Mouse (Mus musculus) lung, postnatal 10 days (tissue): ENCODE measurements around the gene Fam243.
A peak's percentile ranks its signal among the peaks of the same experiment; 100 is the strongest.

Experiments used
- DNase-seq: peaks from one replicate; pipeline ENCODE4 v3.0.0; 2021

The Fam243 gene

DNA sequence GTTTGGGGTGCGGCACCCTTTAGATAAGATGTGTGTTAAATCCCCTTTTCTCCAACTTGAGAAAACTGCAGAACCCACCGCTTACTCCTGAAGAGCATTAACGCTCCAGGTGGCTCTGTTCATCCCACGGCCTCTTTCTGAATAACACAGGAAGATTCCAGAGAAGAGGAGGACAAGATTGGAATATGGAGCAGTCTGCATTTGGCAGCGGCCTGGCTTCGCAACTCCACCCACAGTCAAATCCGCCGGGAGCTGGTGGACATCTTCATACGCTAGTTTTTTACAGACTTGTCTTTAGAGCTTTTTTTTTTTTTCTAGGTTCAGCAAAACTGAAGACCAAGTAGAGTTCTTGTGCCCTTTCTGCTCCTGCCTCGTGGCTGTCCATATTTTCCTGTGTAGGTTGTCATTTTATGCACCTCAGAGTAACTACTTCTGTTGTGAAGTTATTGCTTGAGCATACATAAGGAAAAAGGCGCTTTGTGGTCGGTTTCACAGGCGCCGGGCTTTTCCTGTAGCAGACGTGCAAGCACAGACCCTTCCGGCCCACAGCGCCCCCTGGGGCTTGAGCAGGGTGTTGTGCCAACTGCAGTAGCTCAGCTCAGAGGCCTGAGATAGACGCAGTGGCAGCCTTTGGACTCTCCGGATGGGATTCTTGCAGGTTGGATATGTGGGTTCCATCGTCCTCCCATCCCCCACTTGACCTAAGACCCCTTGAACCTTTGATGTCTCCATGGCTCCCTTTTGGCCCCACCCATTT lies 1.7 kb downstream of the Fam243 start:
- peak; percentile 74 for DNase-seq

DNA sequence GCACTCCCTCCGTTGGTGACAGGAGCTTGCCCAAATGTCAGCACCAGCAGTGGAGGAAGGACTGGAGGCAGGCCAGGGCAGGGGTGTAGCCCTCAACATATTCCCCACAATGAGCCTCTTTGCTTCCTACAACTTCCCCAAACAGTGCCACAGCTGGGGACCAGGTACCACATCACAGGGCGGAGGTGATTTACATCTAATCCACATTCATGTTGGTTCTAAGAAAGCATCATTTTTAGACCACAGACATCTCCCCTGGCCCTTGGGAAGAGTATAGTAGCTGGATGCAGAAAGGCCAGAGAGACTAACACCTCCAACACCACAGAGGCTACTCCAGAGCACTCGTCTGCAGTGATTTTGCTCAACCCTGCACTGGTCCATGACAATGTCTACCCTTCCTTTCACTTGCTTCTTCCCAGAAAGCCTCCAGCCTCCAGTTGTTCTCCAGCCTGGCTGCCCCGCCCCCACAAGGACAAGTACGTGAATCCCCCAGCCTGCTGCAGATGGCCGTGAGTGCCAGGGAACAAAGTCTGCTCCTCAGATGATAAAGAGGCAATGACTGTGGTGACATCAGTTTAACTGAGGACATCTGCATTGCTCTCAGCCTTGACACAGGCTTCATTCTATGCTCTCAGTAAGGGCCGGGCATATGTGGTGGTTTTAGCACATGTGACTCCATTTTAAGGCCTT lies 5.0 kb downstream of the Fam243 start:
- DNase-seq: no peak

DNA sequence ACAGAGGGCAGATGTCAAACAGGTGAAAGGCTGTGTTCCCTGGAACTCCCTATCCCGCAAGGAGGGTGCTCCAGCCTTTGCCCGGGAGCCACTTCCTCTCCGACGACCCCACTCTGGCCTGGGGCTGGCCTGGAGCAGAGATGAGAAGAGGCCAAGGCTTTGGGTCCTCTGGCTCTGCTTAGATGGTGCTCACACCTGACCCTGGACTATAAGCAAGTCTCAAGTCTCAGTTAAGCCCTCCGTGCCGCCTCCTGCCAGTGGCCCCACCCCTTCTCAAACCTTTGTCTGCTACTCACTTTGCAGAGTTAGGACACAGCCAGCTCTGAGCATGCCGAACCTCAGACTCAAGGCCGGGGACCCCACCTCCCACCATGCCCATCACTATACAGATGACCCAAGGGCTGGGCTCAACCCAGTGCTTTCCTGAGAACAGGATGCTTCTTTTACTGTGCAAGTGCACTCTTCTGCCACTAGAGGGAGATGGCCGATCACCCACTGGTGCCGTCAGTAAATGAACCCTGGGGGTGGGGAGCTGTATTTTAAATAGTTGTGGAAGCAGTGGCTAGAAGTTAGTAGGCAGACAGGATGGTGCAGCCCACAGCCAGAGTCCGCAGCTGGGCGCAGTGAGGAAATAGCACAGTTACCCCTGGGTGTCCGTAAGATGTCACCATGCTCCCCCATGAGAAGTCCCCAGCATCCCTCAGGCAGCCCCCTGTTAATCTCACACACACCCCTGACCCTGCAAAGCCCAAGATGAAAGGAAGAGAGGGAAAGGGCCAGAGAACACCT lies 7.1 kb downstream of the Fam243 start:
- peak; percentile 71 for DNase-seq

DNA sequence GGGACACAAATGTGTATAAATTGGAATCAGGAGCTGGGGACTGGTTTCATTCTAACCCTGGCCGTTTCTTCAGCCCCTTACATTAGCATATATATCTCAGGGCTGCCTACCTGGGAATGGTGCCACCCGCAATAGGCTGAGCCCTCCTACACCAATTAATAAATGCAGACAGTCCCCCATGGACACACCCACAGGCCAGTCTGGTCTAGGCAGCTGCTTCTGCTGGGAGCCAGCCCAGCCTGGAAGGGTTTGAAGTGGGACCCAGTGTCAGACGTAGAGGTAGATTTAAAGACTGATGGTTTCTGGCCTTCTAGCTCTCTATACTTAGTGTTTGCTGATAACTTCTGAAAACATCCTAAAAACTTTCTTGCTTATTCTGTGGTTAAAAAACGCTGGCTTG lies 12.1 kb downstream of the Fam243 start:
- no peak for DNase-seq

DNA sequence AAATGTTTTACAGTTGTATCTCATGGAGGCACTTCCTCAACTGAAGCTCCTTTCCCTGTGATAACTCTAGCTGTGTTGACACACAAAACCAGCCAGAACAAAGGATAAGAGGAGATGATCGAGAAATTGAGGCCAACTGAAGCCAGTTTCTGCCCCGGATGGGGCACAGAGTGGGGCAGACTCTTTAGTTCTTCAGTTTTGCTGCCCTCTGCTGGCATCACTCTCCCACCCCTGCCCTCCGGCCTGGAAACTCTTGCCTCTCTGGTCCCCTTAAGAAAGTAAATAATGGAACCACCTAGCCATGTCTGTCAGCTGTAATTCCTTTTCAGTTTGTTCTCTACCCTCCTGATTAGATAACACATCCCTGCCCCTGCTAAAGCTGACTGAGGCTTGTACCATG lies 13.3 kb downstream of the Fam243 start:
- DNase-seq: no peak

DNA sequence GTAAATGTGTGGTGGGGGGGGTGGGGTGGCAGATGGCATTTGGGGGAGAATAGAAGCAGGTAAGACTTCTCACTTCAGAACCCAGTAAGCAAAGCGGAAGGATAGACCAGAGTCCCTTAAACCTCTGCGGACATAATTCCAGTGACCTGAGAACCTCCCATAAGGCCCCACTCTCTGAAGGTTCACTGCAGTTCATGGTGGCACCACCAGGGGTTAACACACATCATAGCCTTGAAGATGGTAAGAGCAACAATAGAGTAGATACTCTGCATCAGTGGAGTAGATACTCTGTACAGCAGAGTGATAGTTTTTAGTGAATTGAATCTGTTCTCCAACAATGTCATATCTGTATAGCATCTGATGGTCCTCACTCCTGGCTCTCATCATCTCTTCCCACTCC lies 15.7 kb downstream of the Fam243 start:
- no peak for DNase-seq

DNA sequence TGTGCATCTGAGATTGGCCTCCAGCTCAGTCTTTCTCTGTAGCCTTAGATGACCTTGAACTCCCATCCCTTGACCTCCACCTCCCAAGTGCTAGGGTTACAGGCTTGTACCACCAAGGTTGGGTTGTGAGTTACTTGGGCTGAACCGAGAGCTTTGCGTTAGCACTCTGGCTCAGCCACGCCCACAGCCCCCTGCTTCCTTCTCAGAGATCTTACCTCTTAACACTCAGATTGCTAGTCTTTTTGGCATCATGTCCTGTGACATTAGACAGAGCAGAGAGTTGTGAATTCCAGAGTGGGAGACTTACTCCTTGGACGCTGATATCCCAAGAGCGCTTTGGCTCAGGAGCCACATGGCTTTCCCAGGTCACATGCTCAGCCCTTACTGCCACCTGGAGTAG lies 18.7 kb downstream of the Fam243 start:
- no peak for DNase-seq

DNA sequence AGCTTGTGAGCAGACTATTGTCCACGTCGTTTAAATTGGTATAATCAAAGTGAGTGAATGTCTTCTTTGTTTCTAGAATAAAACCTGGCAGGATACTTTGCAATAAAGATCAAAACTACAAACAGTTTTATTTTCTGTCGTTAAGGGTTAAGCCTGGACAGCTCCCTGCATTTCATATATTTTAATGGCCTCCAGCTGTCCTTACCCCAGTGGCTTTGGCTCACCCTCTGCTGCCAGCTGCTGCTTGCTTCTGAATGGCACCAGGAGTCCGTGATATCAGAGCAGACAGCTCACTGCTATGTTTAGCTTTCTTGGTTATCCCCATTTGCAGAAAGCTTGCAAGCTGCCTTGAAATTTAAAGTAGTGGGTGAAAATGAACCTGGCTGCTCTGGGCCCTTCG lies 19.3 kb downstream of the Fam243 start:
- DNase-seq: peak; percentile 43

DNA sequence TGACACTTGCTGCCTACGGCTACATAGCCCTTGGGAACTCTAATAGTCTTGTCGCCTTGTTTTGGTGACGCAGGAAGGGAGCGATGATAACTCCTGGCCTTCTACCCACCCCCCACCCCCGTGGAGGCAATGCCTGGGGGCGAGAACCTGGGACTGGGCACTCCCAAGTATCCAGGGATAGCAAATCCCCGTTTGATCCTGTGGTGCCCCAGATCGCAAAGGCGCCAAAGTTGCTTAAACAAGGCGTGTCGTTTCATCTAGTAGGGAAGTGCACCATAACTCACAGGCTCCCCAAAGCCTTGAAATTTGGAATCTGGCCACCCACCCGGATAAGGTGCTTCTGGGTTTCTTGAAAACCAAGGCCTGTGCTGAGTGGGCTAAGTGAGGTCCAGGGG lies 19.8 kb downstream of the Fam243 start:
- peak; percentile 38 for DNase-seq

DNA sequence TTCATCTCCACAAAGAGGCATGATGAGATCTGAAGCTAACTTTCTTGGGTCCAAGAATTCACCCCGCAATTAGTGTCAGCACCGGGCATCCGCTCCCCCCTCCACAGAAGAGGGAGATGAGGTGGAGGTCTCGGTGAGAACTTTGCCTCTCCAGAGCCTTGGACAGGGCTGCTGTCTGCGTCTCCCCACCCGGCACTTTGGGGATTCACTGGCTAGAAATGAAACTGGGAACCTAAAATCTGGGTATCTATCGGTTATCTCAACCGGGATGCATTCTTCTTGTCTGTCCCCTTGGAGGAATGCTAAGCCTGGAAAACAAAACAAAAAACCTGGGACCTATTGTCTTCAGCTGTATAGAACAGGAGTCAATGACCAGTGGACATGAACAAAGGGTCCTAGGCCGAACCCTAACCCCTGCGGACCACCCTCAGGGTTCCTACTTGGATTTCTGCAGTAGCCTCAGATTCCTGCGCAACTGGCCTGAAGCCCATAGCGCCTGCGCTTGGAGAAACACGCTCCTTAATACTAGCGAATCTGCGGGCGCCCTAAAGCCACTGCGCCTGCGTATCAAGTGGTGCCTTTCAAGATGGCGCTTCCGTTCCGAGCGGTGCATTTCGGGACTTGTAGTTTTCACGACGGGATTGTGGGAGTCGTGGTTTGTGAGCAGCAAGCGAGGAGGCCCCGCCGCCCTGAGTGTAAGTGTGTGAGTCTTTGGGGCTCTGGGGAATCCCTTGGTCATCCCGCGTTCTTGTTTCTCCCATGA lies 20.4 kb downstream of the Fam243 start, which contains the start of gene Smim11:
TSS of gene Smim11 (plus strand) at position 638 of the 763 bp plus-strand sequence.
- DNase-seq: peak; percentile 97

DNA sequence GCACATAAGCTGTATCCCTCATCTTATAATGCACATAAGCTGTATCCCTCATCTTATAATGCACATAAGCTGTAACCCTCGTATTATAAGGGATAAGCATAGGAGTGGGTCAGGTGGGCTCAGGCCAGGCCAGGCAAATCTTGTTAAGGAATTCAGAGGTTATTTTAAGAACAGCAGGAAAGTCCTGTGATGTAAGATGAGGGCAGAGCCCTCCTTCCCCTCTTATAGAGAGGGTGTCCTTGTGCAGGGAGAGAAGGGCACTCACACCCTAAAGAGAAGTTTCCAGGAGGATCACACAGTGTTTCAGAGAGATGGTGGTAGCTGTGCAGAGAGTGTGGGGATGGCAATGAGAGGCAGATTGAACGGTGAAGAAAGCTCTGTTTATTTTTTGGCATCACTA lies 25.9 kb downstream of the Fam243 start:
- no peak for DNase-seq

DNA sequence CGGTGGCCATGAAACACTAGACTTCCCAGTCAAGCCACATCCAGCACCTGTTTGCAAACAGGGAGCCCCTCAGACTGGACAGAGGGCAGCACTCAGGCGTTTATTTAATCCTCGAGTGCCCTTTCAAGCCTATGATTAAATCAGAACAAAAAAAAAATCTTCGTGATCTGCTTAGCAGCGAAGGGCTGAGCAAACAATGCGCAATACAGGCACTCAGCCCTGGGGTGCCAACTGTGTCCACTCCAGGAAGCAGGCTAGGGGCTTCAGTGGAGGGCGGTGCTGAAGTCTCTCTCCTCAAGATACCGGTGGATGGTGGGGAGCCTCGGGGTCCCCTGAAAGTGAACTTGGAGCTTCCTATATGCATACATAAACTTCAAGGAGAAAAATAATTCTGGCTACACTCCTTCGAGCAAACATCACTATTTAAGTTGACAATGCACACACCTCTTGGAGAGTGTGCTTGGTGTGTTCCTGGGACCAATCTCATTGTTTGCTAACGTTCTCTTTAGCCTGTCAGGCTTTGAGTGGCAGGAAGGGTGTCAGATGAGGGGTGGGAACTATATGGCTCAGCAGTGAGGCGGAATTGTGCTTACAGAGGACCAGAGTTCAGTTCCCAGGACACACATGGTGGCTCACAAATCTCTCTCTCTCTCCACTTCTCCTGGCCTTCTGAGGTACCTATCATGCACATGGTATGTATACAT lies 26.8 kb downstream of the Fam243 start:
- DNase-seq: peak; percentile 32

DNA sequence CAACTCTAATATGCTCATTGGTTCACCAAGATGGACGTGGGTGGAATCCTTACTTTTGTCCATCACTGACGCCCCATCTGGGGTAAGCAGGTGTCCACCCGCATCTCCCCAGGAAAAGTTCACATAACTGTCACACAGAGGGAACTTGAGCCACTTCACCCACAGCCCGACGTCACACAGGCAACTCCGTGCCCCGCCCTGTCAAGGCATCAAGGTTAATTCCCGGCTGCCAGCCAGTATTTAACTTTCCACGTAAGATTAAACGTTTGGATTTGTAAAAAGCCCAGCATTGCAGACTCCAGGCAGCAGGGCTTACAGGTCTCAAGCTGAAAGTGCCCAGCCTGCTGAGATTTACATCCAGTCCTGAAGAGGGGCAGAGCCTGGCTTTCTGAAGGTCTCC lies 29.1 kb downstream of the Fam243 start, which contains the start of gene Kcne2:
TSS of gene Kcne2 (plus strand) at position 289 of the 400 bp plus-strand sequence.
- DNase-seq: peak; percentile 35

DNA sequence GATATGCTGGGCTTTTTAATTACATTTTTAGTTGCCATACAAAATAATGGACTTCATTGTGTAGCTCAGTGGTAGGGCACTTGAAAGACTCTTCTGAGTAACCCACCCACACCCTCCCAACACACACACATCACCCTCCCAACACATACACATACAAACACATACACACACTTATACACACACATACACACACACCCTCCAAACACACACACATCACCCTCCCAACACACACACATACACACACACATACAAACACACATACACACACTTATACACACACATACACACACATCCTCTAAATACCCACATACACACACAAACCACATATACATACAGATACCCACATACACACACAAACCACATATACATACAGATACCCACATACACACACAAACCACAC lies 31.2 kb downstream of the Fam243 start:
- no peak for DNase-seq

DNA sequence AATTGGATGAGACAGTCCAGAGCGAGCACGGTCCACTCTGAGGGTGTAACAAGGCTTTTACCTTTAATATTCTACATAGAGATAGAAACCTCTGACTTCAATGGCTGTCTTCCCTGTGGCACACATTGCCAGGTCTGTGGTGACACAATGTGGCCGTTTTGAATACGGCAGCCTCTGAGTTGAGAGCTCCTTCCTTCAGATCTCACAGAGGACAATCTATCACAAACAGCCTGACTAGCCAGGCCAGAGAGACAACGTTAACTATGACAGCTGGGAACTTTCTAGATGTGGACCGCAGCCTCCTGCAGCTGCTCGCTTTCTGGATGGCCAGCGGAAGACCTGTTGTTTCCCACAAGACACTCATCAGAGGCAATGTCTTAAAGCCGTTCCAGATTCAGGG lies 32.5 kb downstream of the Fam243 start:
- peak; percentile 62 for DNase-seq

DNA sequence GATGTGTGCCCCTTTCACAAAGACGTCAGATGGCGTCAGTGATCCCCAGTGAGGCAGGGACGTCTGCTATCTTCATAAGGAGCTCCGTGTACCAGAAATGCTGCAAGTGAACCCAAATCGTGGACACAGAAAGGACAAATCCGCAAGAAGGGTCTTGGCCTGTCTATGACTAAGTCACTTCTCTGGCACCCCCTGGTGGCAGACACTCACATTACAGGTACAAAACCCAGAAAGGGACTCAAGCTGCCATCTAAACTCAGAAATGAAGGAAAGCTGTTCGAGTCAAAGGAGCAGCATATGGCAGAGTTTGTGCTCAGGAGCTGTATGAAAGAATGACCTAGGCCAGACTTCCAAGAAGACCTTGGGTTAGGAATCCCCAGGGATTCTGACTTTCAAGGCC lies 34.6 kb downstream of the Fam243 start:
- DNase-seq: peak; percentile 92

DNA sequence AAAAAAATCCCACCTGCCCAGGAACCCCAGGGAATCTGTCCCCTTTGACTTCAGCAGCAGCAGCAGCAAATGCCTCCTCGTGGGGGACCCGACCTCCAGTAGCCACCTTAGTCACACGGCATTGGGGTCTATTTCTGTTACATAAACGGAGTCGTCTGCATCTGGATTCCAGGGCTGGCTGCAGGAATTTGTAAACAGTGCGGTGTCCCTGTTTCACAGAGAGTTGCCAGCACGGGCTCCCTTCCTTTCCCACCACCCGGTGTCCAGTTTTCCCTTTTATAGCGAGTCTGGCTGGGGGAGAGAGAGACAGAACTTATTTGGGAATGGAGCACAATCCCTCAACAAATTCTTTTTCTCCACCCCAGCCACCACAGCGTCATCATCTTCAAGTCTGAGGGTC lies 36.2 kb downstream of the Fam243 start:
- DNase-seq: peak; percentile 32

DNA sequence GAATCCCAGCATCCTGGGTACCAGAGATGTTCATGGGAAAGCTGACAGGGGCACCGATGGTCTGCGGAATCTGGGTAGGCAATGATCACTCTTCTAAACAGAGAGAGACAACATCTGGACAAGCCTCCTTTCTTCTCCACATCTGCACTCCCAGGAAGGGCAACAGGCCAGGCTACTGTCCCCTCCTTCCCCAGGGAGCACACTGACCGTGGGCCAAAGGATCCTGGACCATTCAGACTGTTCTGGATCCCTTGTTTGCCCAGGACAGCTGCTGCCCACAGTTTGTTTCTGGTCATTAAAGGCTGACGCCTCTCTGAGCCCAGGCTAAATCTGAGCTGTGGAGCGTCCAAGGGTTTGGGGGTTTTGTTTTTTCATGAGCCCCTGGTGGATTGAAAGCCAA lies 38.6 kb downstream of the Fam243 start:
- no peak for DNase-seq

DNA sequence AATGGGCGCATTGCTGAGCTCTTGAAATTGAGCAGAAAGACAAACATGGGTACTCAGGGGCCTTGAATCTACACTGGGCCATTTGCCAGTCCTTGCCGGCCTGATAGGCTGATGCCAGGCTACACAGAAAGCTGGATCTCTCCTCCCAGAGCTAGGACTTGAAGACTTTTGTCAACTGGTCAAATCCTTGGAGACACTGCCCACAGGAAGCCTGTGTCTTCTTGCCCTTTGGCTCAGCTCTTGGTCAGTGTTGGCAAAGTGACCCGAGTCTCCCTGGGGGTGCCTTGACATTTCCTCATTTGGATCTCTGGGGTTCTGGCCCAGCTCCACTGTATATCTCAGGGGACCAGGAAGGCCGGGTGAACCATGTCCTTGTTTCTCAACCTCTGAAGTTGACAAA lies 45.7 kb downstream of the Fam243 start:
- DNase-seq: peak; percentile 35

DNA sequence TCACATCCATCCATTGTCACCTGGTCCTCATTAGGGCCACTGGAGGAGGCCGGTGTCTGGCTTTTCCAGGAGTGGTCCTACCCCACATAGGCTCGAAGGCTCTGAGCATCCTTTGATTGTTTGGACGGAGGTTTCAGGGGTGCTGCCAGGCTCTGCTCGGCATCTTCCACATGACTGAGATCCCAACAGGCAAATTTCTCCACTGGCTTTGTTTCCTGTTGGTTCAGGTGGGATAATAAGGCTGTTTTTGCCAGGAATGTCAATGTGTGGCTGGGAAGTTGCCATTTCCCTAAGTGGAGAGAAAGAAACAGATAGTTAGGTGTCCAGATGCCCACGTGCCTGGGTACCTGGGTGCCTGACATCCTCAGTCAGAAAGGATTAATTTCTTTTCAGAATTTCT lies 46.7 kb downstream of the Fam243 start:
- DNase-seq: no peak
